Mouse (Mus musculus) testis, adult 2 months (tissue): ENCODE results near the gene Vrk3.

Source experiments
- CTCF ChIP-seq: fragments of 200-500 bp; IDR thresholded peaks from 2 replicates; pipeline ENCODE4 v1.5.1; 2012; ENCODE audit warnings: low read depth, mild to moderate bottlenecking, inconsistent platforms, low read length, moderate library complexity; ENCODE audit not compliant: control insufficient read depth, insufficient read depth, insufficient replicate concordance
- POLR2A ChIP-seq: fragments of 200-500 bp; IDR thresholded peaks from 2 replicates; pipeline ENCODE4 v1.6.1; 2012; ENCODE audit warnings: low read depth, mild to moderate bottlenecking, inconsistent platforms, low read length, moderate library complexity; ENCODE audit not compliant: control insufficient read depth

DNA sequence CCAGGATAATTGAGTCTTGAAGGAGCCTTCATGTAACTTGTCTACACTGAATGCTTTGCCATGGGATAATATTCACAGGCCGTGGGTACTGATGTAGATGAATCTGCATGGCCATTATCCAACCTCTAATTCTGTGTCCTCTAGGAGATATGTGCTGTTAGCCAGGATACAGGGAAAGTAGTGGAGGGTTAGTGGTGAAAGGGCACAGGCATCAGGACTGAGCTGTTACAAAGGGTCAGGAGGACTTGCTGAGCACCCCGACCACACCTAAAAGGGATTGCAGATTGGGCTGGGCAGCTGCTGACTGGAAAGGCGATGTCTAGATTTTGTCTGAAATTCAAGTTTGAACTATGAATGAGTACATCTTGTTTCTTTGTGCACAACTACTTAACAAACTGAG lies 72.3 kb downstream of the Vrk3 start:
- TF ChIP-seq CTCF (no peak), POLR2A (no peak)
